Mouse (Mus musculus) CH12.LX (cell line): ENCODE measurements around the gene Gm28048. TPM values are rescaled to one million over a fixed set of nuclear protein-coding genes. Genes with fewer than 3 reads are reported as not detected.

Source experiments
- DNase-seq: peaks from one replicate; pipeline ENCODE4 v3.0.0-alpha.2; 2013; ENCODE audit errors: extremely low read depth
- H3K27ac ChIP-seq: 2 replicates; pipeline ENCODE4 v1.5.1; 2012; ENCODE audit warnings: low read depth, mild to moderate bottlenecking, control low read depth, moderate library complexity; ENCODE audit not compliant: insufficient read depth
- H3K27me3 ChIP-seq: replicated peaks from 2 replicates; pipeline ENCODE3; 2012; ENCODE audit warnings: inconsistent platforms
- H3K36me3 ChIP-seq, 2 experiments: replicated peaks in 1 of 2; 2 replicates each; pipeline versions ENCODE3 to v1.6.1; 2012; ENCODE audit warnings: inconsistent platforms in 1 of 2, low read length in 1 of 2, mild to moderate bottlenecking in 1 of 2, mixed read lengths in 1 of 2, moderate library complexity in 1 of 2; ENCODE audit not compliant: control insufficient read depth in 1 of 2, insufficient read depth in 1 of 2
- H3K4me1 ChIP-seq, 2 experiments: 2 replicates each; pipeline ENCODE4 v1.6.1; 2012; ENCODE audit warnings: inconsistent platforms in 1 of 2, moderate library complexity in 1 of 2; ENCODE audit not compliant: insufficient read depth in 2 of 2, control insufficient read depth in 1 of 2
- H3K4me2 ChIP-seq: 2 replicates; pipeline ENCODE4 v1.6.1; 2012; ENCODE audit warnings: low read depth, mild to moderate bottlenecking, control low read depth; ENCODE audit not compliant: poor library complexity, insufficient read depth, severe bottlenecking
- H3K4me3 ChIP-seq, 3 experiments: fragments of 150-350 bp in 1 of 3; sonication (generic) in 1 of 3; replicated peaks in 1 of 3; 2 replicates each; pipeline versions ENCODE3 to v1.5.1; 2011 to 2012; ENCODE audit warnings: low read depth in 2 of 3, low read length in 2 of 3, mild to moderate bottlenecking in 2 of 3, moderate library complexity in 2 of 3, control low read depth in 1 of 3, improper control_type of control experiment in 1 of 3, inconsistent platforms in 1 of 3, mixed read lengths in 1 of 3; ENCODE audit not compliant: poor library complexity in 1 of 3
- H3K79me2 ChIP-seq: replicated peaks from 2 replicates; pipeline ENCODE4 v1.6.1; 2012; ENCODE audit warnings: mild to moderate bottlenecking, moderate library complexity; ENCODE audit not compliant: control insufficient read depth, poor library complexity, insufficient read depth, severe bottlenecking; ENCODE audit errors: extremely low read depth
- H3K9ac ChIP-seq: 2 replicates; pipeline ENCODE4 v1.6.1; 2012; ENCODE audit warnings: low read depth, mild to moderate bottlenecking, control low read depth, moderate library complexity; ENCODE audit not compliant: insufficient read depth
- H3K9me3 ChIP-seq: replicated peaks from 2 replicates; pipeline ENCODE3; 2012; ENCODE audit warnings: low read length, inconsistent platforms, mixed read lengths
- ELF1 ChIP-seq: IDR thresholded peaks from 2 replicates; pipeline ENCODE4 v1.6.1; 2014; ENCODE audit warnings: low read depth, mild to moderate bottlenecking, inconsistent platforms, low read length, improper control_type of control experiment
- EP300 ChIP-seq: IDR thresholded peaks from 2 replicates; pipeline ENCODE4 v1.6.1; 2011; ENCODE audit warnings: low read length, improper control_type of control experiment
- ETS1 ChIP-seq: conservative IDR thresholded peaks from 2 replicates; pipeline ENCODE4 v1.6.1; 2012; ENCODE audit warnings: low read depth, mild to moderate bottlenecking, inconsistent platforms, low read length, improper control_type of control experiment, moderate library complexity
- KAT2A ChIP-seq: IDR thresholded peaks from 2 replicates; pipeline ENCODE4 v1.6.1; 2012; ENCODE audit warnings: low read length, improper control_type of control experiment, inconsistent platforms; ENCODE audit not compliant: insufficient replicate concordance
- MAFK ChIP-seq: IDR thresholded peaks from 2 replicates; pipeline ENCODE4 v1.6.1; 2011; ENCODE audit warnings: low read length, improper control_type of control experiment; ENCODE audit not compliant: insufficient replicate concordance
- MAX ChIP-seq: IDR thresholded peaks from 2 replicates; pipeline ENCODE4 v1.6.1; 2011; ENCODE audit warnings: low read length, improper control_type of control experiment
- MAZ ChIP-seq: IDR thresholded peaks from 2 replicates; pipeline ENCODE4 v1.6.1; 2012; ENCODE audit warnings: low read depth, mild to moderate bottlenecking, inconsistent platforms, low read length, improper control_type of control experiment, moderate library complexity
- PAX5 ChIP-seq: IDR thresholded peaks from 2 replicates; pipeline ENCODE4 v1.6.1; 2012; ENCODE audit warnings: low read length, inconsistent platforms, mixed read lengths
- POLR2AphosphoS2 ChIP-seq: IDR thresholded peaks from 2 replicates; pipeline ENCODE4 v1.6.1; 2011; ENCODE audit warnings: low read depth, low read length, improper control_type of control experiment
- RAD21 ChIP-seq: IDR thresholded peaks from 2 replicates; pipeline ENCODE4 v1.6.1; 2011; ENCODE audit warnings: low read depth, mild to moderate bottlenecking, low read length, improper control_type of control experiment, moderate library complexity
- RCOR1 ChIP-seq: conservative IDR thresholded peaks from 2 replicates; pipeline ENCODE4 v1.6.1; 2012; ENCODE audit warnings: low read depth, mild to moderate bottlenecking, inconsistent platforms, low read length, improper control_type of control experiment
- SIN3A ChIP-seq: IDR thresholded peaks from 2 replicates; pipeline ENCODE4 v1.6.1; 2012; ENCODE audit warnings: low read length, improper control_type of control experiment, inconsistent platforms
- UBTF ChIP-seq: IDR thresholded peaks from 2 replicates; pipeline ENCODE4 v1.6.1; 2012; ENCODE audit warnings: low read depth, mild to moderate bottlenecking, inconsistent platforms, low read length, improper control_type of control experiment, moderate library complexity
- ZC3H11A ChIP-seq: IDR thresholded peaks from 2 replicates; pipeline ENCODE4 v1.6.1; 2012; ENCODE audit warnings: low read depth, mild to moderate bottlenecking, inconsistent platforms, low read length, improper control_type of control experiment
- dilution Hi-C: fragments of 300-500 bp; cut with MboI; formaldehyde crosslinking; loops from 2 replicates; pipeline ENCODE4 v1.14.3; 2020; ENCODE audit warnings: low sequenced_read_pairs; ENCODE audit not compliant: extremely low pct_unique_long_range_greater_than_20kb, extremely low pct_ligation_motif_present
- in situ Hi-C: fragments of 300-500 bp; cut with MboI; formaldehyde crosslinking; loops from 3 replicates; pipeline ENCODE4 v1.14.3; 2019; ENCODE audit warnings: low sequenced_read_pairs, low pct_ligation_motif_present, low pct_unique_long_range_greater_than_20kb, mixed read lengths
- polyA plus RNA-seq: library from polyadenylated mRNA; unstranded; fragments of >175 nt; gene quantifications from 2 replicates; pipeline ENCODE4 v1.2.1, GENCODE M21; 2012; ENCODE audit warnings: low read depth; ENCODE audit not compliant: insufficient read length
- total RNA-seq, 2 experiments: library from RNA; depleted of rRNA; stranded (reverse); fragments of 300-350 nt in 1 of 2; fragments of >200 nt in 1 of 2; gene quantifications; 2 replicates each; pipeline ENCODE4 v1.2.3; 2012 to 2014

Gene Gm28048
- total and polyA plus RNA-seq, 3 experiments, result 32.6 to 93.3 (median 59.5) TPM

GRCm38 (mm10) chr11:22978711-22979110, 3.2 kb downstream of the Gm28048 start:
- no peak for TF ChIP-seq KAT2A
- no peak for TF ChIP-seq SIN3A
- no peak for TF ChIP-seq ZC3H11A
- TF ChIP-seq PAX5, result no peak
- in situ Hi-C loops, result no loop called here
- Histone ChIP-seq H3K9me3 (no peaks in the 10 kb centered on the region), H3K9ac (no peak overlapping the region), H3K27ac (no peak overlapping the region), H3K4me1 (peaks cover 10 to 49% of the 10 kb centered on the region in 2 experiments), H3K36me3 (peaks cover 3 to 36% of the 10 kb centered on the region in 2 experiments), H3K4me3 (no peak overlapping the region), H3K4me2 (no peak overlapping the region), H3K79me2 (peaks cover 34% of the 10 kb centered on the region), H3K27me3 (no peaks in the 10 kb centered on the region)
- DNase-seq, result no peak
- dilution Hi-C loops, result no loop called here

- peaks cover 3 to 41% of the 10 kb centered on the region in 2 experiments for H3K36me3 ChIP-seq
- H3K27me3 ChIP-seq, result no peaks in the 10 kb centered on the region
- no peak for TF ChIP-seq MAZ
- TF ChIP-seq MAX, result no peak
- no peak for TF ChIP-seq MAFK
- no peak for TF ChIP-seq POLR2AphosphoS2
- no peak for TF ChIP-seq UBTF
- no peak for TF ChIP-seq ETS1
- no peak for TF ChIP-seq EP300
- no peaks in the 10 kb centered on the region for H3K9me3 ChIP-seq
- H3K4me1 ChIP-seq, result peaks cover 10 to 49% of the 10 kb centered on the region in 2 experiments
- DNase-seq, result no peak
- no peak overlapping the region for H3K4me3 ChIP-seq
- in situ Hi-C loops (no loop called here), dilution Hi-C loops (no loop called here)
- no peak overlapping the region for H3K9ac ChIP-seq
- H3K79me2 ChIP-seq, result peaks cover 36% of the 10 kb centered on the region
- H3K4me2 ChIP-seq, result no peak overlapping the region
- H3K27ac ChIP-seq, result no peak overlapping the region
Observed at GRCm38 (mm10) chr11:22978215-22978614, 3.7 kb downstream of the Gm28048 start.

GRCm38 (mm10) chr11:22973599-22973998, 8.3 kb downstream of the Gm28048 start:
- in situ Hi-C loops, result no loop called here
- no peak for DNase-seq

More at GRCm38 (mm10) chr11:22973599-22973998, 8.3 kb downstream of the Gm28048 start:
- H3K9me3 ChIP-seq, result peaks cover 11% of the 10 kb centered on the region
- TF ChIP-seq ELF1 (no peak), ETS1 (no peak), RAD21 (no peak), RCOR1 (no peak)
- peaks cover 5 to 24% of the 10 kb centered on the region in 2 experiments; a peak in 3 of 4 replicates for H3K4me1 ChIP-seq
- peak overlapping the region; percentile 51 to 66 (median 54) for H3K4me3 ChIP-seq
- peaks cover 17% of the 10 kb centered on the region for H3K79me2 ChIP-seq
- peaks cover 3 to 46% of the 10 kb centered on the region in 2 experiments for H3K36me3 ChIP-seq
- H3K27me3 ChIP-seq, result no peaks in the 10 kb centered on the region
- H3K9ac ChIP-seq, result peak overlapping the region; percentile 54; the same call in 1 of the 2 replicates
- peak overlapping the region; percentile 11; the same call in 1 of the 2 replicates for H3K4me2 ChIP-seq
- dilution Hi-C loops, result no loop called here
- no peak overlapping the region for H3K27ac ChIP-seq
